Mouse (Mus musculus) limb, embryonic 12.5 days (tissue): Measurements from ENCODE around the gene Ctdsp1. TPM values are rescaled to one million over a fixed set of nuclear protein-coding genes. Genes with fewer than 3 reads are reported as not detected.

Source experiments
- ATAC-seq: fragments of 200-750 bp; cut with Nextera tagmentation; 2 replicates; pipeline ENCODE4 v1.8.0; 2017; ENCODE audit warnings: low read depth, moderate TSS enrichment; ENCODE audit not compliant: insufficient number of reproducible peaks, insufficient read depth, low FRiP score, low TSS enrichment
- H3K27ac ChIP-seq: fragments of 300-500 bp; sonication (generic); 2 replicates; pipeline ENCODE4 v1.5.1; 2016; ENCODE audit warnings: mild to moderate bottlenecking, moderate library complexity
- H3K27me3 ChIP-seq: fragments of 300-500 bp; sonication (generic); 2 replicates; pipeline ENCODE4 v1.6.1; 2016; ENCODE audit warnings: mild to moderate bottlenecking, moderate library complexity
- H3K36me3 ChIP-seq: fragments of 300-500 bp; sonication (generic); 2 replicates; pipeline ENCODE4 v1.6.1; 2016; ENCODE audit warnings: mild to moderate bottlenecking, moderate library complexity
- H3K4me1 ChIP-seq: fragments of 300-500 bp; sonication (generic); replicated peaks from 2 replicates; pipeline ENCODE4 v1.6.1; 2016
- H3K4me2 ChIP-seq: fragments of 300-500 bp; sonication (generic); 2 replicates; pipeline ENCODE4 v1.6.1; 2016; ENCODE audit warnings: mild to moderate bottlenecking, moderate library complexity
- H3K4me3 ChIP-seq: fragments of 300-500 bp; sonication (generic); replicated peaks from 2 replicates; pipeline ENCODE4 v1.5.1; 2016; ENCODE audit warnings: mild to moderate bottlenecking
- H3K9ac ChIP-seq: fragments of 300-500 bp; sonication (generic); replicated peaks from 2 replicates; pipeline ENCODE4 v1.6.1; 2016; ENCODE audit warnings: mild to moderate bottlenecking, moderate library complexity
- H3K9me3 ChIP-seq: fragments of 300-500 bp; sonication (generic); 2 replicates; pipeline ENCODE4 v1.6.1; 2016; ENCODE audit warnings: mild to moderate bottlenecking, moderate library complexity
- WGBS: fragments of 180-500 bp; shearing (Covaris S2); methylation state at CpG from one replicate; pipeline ENCODE4 v1.1.7; 2016; 5-methylcytosine and 5-hydroxymethylcytosine counted together
- microRNA counts: library from miRNA; unstranded; fragments of <30 nt; microRNA quantifications from one replicate; lab custom pipeline; 2017
- microRNA-seq: library from miRNA; unstranded; fragments of <30 nt; microRNA quantifications from one replicate; pipeline ENCODE4, GENCODE M21; 2017
- polyA plus RNA-seq: library from polyadenylated mRNA; unstranded; fragments of >200 nt; fragmentation: Nextera tagmentation; extraction: Ambion mirVana; gene quantifications from 2 replicates; pipeline ENCODE4 v1.2.1, GENCODE M21; 2016

The Ctdsp1 gene
- polyA plus RNA-seq, 1 experiment from 2014 or later, result 75.3 TPM

GRCm38 (mm10) chr1:74423147-74423546, 31.8 kb downstream of the Ctdsp1 start:
- Histone ChIP-seq H3K27me3 (no peaks in the 10 kb centered on the region), H3K9me3 (no peaks in the 10 kb centered on the region), H3K27ac (no peak overlapping the region), H3K9ac (no peak overlapping the region), H3K36me3 (no peaks in the 10 kb centered on the region), H3K4me1 (no peaks in the 10 kb centered on the region), H3K4me3 (no peak overlapping the region), H3K4me2 (no peak overlapping the region)
- no peak for ATAC-seq
- 51% methylated on average over 8 of the region's 8 CpGs for WGBS

GRCm38 (mm10) chr1:74425845-74426244, 34.5 kb downstream of the Ctdsp1 start:
- Histone ChIP-seq H3K4me2 (no peak overlapping the region), H3K36me3 (no peaks in the 10 kb centered on the region), H3K4me3 (no peak overlapping the region), H3K4me1 (no peaks in the 10 kb centered on the region), H3K27me3 (no peaks in the 10 kb centered on the region), H3K27ac (no peak overlapping the region), H3K9me3 (no peaks in the 10 kb centered on the region), H3K9ac (no peak overlapping the region)
- ATAC-seq, result no peak
- 71% methylated on average over 7 of the region's 7 CpGs for whole genome bisulfite sequencing

GRCm38 (mm10) chr1:74433220-74433619, 41.9 kb downstream of the Ctdsp1 start:
- no peak overlapping the region for H3K27ac ChIP-seq
- no peaks in the 10 kb centered on the region for H3K4me1 ChIP-seq
- H3K4me3 ChIP-seq, result no peak overlapping the region
- H3K36me3 ChIP-seq, result peaks cover 48% of the 10 kb centered on the region
- 82% methylated on average over 6 of the region's 6 CpGs for WGBS
- no peaks in the 10 kb centered on the region for H3K9me3 ChIP-seq
- ATAC-seq, result no peak
- no peak overlapping the region for H3K9ac ChIP-seq
- no peak overlapping the region for H3K4me2 ChIP-seq
- no peaks in the 10 kb centered on the region for H3K27me3 ChIP-seq

- no peaks in the 10 kb centered on the region for H3K9me3 ChIP-seq
- no peak overlapping the region for H3K27ac ChIP-seq
- no peak overlapping the region for H3K9ac ChIP-seq
- H3K4me1 ChIP-seq, result no peaks in the 10 kb centered on the region
- peaks cover 61% of the 10 kb centered on the region for H3K36me3 ChIP-seq
- 74% methylated on average over 5 of the region's 5 CpGs for WGBS
- H3K27me3 ChIP-seq, result no peaks in the 10 kb centered on the region
- no peak overlapping the region for H3K4me2 ChIP-seq
- ATAC-seq, result no peak
- H3K4me3 ChIP-seq, result no peak overlapping the region
Measured at GRCm38 (mm10) chr1:74434596-74434995, 43.3 kb downstream of the Ctdsp1 start.

GRCm38 (mm10) chr1:74435563-74435962, 44.3 kb downstream of the Ctdsp1 start:
- Histone ChIP-seq H3K9ac (no peak overlapping the region), H3K4me3 (no peak overlapping the region), H3K4me1 (no peaks in the 10 kb centered on the region), H3K27ac (no peak overlapping the region), H3K9me3 (no peaks in the 10 kb centered on the region), H3K4me2 (no peak overlapping the region), H3K27me3 (no peaks in the 10 kb centered on the region), H3K36me3 (peaks cover 70% of the 10 kb centered on the region)
- WGBS, result 92% methylated on average over 6 of the region's 6 CpGs
- ATAC-seq, result no peak

- Histone ChIP-seq H3K9ac (no peak overlapping the region), H3K27me3 (no peaks in the 10 kb centered on the region), H3K4me2 (no peak overlapping the region), H3K36me3 (peaks cover 86% of the 10 kb centered on the region), H3K4me3 (no peak overlapping the region), H3K4me1 (no peaks in the 10 kb centered on the region), H3K9me3 (no peaks in the 10 kb centered on the region), H3K27ac (no peak overlapping the region)
- WGBS, result 77% methylated on average over 8 of the region's 8 CpGs
- no peak for ATAC-seq
Measured at GRCm38 (mm10) chr1:74437702-74438427, 46.6 kb downstream of the Ctdsp1 start.

- Histone ChIP-seq H3K9me3 (no peaks in the 10 kb centered on the region), H3K4me1 (no peaks in the 10 kb centered on the region), H3K4me3 (no peak overlapping the region), H3K9ac (no peak overlapping the region), H3K27ac (no peak overlapping the region), H3K27me3 (no peaks in the 10 kb centered on the region), H3K4me2 (no peak overlapping the region), H3K36me3 (peaks cover 86% of the 10 kb centered on the region)
- WGBS, result 91% methylated on average over 19 of the region's 19 CpGs
- ATAC-seq, result no peak
Measured at GRCm38 (mm10) chr1:74439166-74439876, 48.0 kb downstream of the Ctdsp1 start.

GRCm38 (mm10) chr1:74444538-74444937, 53.2 kb downstream of the Ctdsp1 start:
- Histone ChIP-seq H3K27ac (no peak overlapping the region), H3K9me3 (no peaks in the 10 kb centered on the region), H3K27me3 (no peaks in the 10 kb centered on the region), H3K4me2 (no peak overlapping the region), H3K36me3 (peaks cover 80% of the 10 kb centered on the region), H3K4me3 (no peak overlapping the region), H3K4me1 (no peaks in the 10 kb centered on the region), H3K9ac (no peak overlapping the region)
- no peak for ATAC-seq
- WGBS, result 85% methylated on average over 2 of the region's 2 CpGs

MicroRNAs encoded within 50 kb of the gene (microRNA counts, 519-probe panel; counts per million panel counts)
- microRNA mmu-miR-26b (lab: Ali Mortazavi, UCI), result 4,240 counts per million, percentile 29 among the panel's probes with 10 or more counts

Small RNA genes lying within 50 kb of the gene (microRNA-seq; reads per million reads assigned to microRNA genes)
- gene Mir26b, result 25,495 reads per million, percentile 97 among the genes with 10 or more reads in this experiment

Other genes starting within 250 kb of the Ctdsp1 start
- 0.06 and 0.09 TPM in 2 replicates for gene Cxcr2, start 237.5 kb upstream of the Ctdsp1 start, polyA plus RNA-seq
- not detected in 2 replicates for gene Cxcr1, start 196.9 kb upstream of the Ctdsp1 start, polyA plus RNA-seq
- 343 and 345 TPM in 2 replicates for gene Arpc2, start 155.4 kb upstream of the Ctdsp1 start, polyA plus RNA-seq
- 0.19 TPM in 1 of 2 replicates, not detected in the other for gene Gpbar1, start 113.0 kb upstream of the Ctdsp1 start, polyA plus RNA-seq
- gene Aamp, start 106.8 kb upstream of the Ctdsp1 start, polyA plus RNA-seq, result 202 and 212 TPM in 2 replicates
- 106 TPM in 2 replicates for gene Pnkd, start 106.6 kb upstream of the Ctdsp1 start, polyA plus RNA-seq
- gene Tmbim1, start 85.9 kb upstream of the Ctdsp1 start, polyA plus RNA-seq, result 18.0 and 18.9 TPM in 2 replicates
- gene Catip, start 29.4 kb upstream of the Ctdsp1 start, polyA plus RNA-seq, result 1.5 and 1.6 TPM in 2 replicates
- 0.85 and 2.2 TPM in 2 replicates for gene Slc11a1, start 16.3 kb upstream of the Ctdsp1 start, polyA plus RNA-seq
- 0.19 TPM in 2 replicates for gene Vil1, start 17.9 kb downstream of the Ctdsp1 start, polyA plus RNA-seq
- gene Cnot9, start 114.5 kb downstream of the Ctdsp1 start, polyA plus RNA-seq, result 82.6 and 84.5 TPM in 2 replicates
- 0.51 and 1.0 TPM in 2 replicates for gene Plcd4, start 151.4 kb downstream of the Ctdsp1 start, polyA plus RNA-seq
- gene Usp37, start 152.8 kb downstream of the Ctdsp1 start, polyA plus RNA-seq, result 43.2 and 46.2 TPM in 2 replicates
- gene Zfp142, start 196.7 kb downstream of the Ctdsp1 start, polyA plus RNA-seq, result 8.3 and 11.3 TPM in 2 replicates
- 15.1 and 16.2 TPM in 2 replicates for gene Bcs1l, start 196.8 kb downstream of the Ctdsp1 start, polyA plus RNA-seq
- gene Rnf25, start 209.9 kb downstream of the Ctdsp1 start, polyA plus RNA-seq, result 37.0 and 37.3 TPM in 2 replicates
- 12.0 and 12.5 TPM in 2 replicates for gene Stk36, start 209.9 kb downstream of the Ctdsp1 start, polyA plus RNA-seq